Mouse (Mus musculus) urinary bladder, adult 2 months (tissue): Measurements from ENCODE around the gene Ankrd11. TPM values are rescaled to one million over a fixed set of nuclear protein-coding genes. Genes with fewer than 3 reads are reported as not detected.
"Not testable (repeated sequence)": the region's sequence is repeated elsewhere in the genome, so short reads cannot be mapped to it uniquely, and the experiment has no call there.

Experiments used
- DNase-seq: peaks from one replicate; pipeline ENCODE4 v3.0.0; 2022; ENCODE audit warnings: low spot score
- polyA plus RNA-seq: library from polyadenylated mRNA; depleted of rRNA; stranded (reverse); fragments of >200 nt; gene quantifications from 2 replicates; pipeline ENCODE4 v1.2.3, GENCODE M21; 2012; rRNA removed

The Ankrd11 gene
- polyA plus RNA-seq: 37.9 and 57.1 TPM in 2 replicates

DNA sequence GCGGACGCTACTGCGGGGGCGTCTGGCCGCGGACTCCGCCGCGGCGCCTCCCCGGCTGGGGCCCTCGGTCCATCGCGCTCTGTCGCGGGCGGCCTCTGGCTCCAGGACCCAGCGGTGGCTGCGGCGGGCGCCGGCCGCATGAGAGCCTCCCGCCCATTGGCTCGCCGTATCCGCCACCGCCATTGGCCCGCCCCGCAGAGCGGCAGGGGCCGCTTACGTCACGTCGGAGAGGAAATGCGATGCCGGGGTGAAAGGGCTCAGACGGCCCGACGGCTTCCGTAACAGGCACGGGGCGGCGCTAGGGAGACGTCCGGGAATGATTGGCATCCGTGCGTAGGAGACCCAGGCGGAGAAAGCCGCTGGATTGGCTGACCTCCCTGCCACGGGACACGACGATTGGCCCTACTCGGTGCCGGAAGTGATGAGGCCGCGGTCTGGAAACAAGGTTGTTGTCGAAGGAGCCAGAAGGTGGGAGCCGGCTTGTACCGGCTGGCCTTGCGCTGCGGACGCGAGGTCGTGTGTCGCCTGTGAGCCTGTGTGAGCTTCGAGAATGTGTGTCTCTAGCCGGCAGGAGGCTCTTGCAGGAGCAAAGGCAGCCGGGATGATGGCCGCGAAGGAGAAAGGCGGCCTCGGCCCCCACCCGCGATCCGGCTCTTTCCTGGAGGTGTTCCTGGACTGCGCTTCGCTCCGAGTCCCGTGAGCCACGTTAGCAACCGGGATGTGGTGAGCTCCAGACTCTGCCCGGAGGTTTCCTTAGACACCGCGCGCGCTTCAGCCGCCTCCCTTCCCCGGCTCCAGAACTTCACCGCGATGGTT lies at the start of gene Ankrd11:
Gene Ankrd11 (minus strand): TSS at position 120 of the 816 bp plus-strand sequence.
- peak; percentile 99 for DNase-seq

DNA sequence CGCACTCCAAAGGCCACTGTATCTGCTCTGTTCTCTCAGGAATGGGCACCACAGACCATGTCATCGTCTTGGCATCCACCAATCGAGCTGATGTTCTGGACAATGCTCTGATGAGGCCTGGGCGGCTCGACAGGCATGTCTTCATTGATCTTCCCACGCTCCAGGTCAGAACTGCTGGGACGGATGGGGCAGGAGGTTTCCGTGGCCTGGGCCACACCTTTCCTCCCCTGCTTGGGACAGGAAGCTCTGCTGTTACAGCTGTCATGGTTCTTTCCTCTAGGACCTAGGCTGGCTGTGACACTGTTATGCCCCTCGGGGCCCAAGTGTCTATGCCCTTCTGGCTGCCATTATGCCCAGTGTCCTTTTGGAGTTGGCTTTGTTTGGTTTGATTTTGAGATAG lies 45.2 kb upstream of the Ankrd11 start:
- DNase-seq: no peak

DNA sequence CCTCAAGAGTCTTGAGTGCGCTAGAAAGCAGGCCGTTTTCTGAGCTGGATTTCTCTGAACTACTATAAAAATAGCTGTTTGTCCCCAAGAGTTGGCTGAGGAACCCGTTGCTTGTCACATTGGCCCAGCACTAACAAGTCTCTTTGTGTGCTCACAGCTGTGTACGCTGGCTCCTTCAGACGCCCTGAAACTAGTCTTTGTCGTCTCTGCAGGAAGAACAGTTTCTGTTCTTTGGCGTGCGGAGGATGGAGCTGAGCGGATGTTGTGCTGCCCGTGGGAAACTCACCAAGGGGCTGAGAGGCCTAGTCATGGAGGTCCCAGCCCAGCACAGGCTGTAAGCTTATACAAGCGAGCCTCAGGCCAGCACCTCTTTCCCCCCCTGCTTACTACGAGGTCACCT lies 41.5 kb upstream of the Ankrd11 start:
- DNase-seq: no peak

DNA sequence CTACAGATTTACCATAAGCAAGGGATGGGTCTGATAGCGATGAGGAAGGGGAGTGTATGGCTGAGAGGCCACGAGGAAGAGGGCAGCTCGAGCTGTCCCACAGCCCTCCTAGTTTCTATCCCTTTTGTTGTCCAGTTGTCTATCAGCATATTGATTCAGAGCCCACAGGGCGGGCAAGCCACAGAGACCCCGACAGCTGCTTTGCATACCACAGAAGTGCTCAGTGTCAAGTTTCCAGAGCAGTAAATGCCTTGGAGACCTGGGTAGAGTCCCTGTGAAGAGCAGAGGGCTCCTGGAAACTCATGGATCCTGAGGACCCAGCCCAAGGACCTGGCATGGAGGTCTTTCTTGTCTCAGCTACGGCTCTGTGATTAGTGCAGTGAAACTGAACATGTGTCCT lies 40.9 kb upstream of the Ankrd11 start:
- no peak for DNase-seq

DNA sequence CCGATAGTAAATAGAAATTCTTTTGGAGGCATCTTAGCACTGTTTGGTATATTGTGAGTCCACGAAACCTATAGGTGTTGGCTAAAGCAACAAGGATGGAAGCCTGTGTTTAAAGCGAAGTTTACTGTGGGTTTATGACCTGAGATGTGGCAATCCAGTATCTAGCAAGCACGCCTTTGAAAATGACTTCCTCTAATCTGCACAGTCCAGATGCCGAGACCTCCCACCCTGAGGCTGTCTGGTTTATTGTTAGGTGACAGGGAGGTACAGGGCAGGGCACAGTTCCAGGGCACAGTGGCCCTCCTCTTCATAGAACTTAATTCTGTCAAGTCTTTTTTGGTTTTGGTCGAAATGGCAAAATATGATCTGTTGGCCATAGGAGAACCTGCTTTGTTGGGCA lies 35.1 kb upstream of the Ankrd11 start:
- DNase-seq: no peak

DNA sequence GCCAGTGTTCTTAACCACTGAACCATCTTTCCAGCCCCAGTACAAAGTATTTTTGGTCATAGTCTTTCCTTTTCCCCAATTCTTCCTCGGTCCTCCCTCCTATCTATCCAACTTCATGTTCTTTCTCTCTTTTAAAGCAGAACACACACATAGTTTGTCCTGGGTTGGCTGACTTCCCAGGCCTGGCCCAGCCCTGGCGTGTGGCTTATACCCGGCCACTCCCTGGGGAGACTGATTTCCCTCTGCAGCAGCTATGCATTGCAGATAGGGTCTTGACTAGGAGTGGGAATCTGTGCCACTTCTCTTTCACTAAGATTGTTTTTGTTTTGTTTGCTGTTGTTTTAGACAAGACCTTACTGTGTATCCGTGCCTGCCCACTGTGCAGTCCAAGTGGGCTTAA lies 29.1 kb upstream of the Ankrd11 start:
- no peak for DNase-seq

DNA sequence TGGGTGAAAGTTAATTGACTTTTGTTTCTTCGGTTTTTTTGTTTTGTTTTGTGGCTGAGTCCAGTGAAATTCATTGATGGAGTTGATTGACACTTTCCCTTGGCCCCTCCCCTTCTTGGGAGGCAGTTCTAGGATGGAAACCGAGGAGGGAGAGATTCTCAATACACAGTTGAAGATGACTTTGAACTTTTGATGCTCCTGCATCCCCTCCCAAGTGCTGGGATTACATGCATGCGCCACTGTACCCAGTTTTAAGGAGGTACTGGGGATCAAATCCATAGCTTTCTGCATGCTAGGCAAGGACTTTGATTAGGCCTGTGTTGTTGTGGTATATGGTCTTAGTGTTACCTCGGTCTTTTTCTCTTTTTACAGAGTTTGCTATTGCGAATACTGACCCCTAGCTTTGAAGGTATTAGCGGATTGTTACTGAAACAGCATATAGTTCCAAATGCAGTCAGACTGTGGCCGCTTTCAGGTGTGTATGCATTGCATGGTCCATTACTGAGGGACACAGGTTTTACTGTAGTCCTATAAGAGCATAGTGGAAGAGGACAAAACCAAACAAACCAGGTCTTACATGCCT lies 24.1 kb upstream of the Ankrd11 start:
- no peak for DNase-seq

DNA sequence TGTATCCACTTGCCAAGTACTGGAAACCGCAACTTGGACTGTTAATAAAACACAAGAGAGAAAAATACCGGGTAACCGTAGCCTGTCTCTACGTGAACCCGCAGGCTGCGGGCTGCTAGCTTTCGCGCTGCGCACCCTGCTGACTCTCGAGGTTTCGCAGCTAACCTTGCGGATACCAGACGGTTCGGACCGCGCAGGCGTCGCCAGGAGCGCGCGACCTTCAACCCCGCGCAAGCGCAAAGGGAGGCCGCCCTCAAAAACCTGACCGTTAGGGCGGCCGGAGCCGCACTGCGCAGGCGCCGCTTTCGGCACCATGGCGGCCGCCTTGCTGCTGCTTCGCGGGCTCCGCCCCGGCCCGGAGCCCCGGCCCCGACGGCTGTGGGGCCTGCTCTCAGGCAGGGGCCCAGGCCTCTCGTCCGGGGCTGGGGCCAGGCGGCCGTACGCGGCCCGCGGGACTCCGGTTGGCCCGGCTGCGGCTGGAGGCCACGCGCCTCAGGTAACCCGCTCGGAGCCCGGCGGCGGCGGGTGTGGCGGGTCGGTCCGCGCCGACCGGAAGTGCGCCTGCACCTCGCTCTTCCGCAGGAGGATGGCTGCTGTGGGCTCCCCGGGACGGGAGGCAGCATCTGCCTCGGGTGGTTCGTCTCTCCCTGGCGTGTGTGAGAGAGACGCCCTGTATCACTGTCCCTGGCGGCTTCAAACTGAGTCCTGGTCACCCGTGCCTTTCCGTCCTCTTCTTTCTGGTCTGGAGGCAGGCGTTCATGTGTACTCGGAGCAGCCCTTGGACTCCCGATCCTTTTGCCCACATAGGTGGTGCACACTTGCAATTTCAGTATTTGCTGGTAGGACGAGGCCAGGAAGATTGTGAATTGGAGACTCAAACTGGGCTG lies 23.4 kb upstream of the Ankrd11 start:
- DNase-seq: peak; percentile 95

DNA sequence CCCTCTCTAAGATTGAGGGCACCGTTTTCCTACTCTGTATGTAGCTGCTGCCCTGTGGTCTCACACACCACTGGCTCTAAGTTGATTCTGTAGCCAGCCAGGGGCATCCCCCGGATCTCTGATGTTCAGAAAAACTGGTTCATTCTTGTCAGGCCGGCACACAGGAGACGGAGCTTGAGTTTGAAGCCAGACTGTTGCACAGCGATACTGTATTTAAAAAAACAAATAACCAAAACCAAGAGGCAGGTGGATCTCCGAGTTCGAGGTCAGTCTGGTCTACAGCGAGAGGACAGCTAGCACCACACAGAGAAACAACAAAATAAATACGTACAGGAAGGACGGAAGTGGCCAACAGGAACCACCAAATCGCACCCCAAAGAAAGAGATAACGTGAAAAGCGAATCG lies 22.7 kb upstream of the Ankrd11 start:
- no peak for DNase-seq

DNA sequence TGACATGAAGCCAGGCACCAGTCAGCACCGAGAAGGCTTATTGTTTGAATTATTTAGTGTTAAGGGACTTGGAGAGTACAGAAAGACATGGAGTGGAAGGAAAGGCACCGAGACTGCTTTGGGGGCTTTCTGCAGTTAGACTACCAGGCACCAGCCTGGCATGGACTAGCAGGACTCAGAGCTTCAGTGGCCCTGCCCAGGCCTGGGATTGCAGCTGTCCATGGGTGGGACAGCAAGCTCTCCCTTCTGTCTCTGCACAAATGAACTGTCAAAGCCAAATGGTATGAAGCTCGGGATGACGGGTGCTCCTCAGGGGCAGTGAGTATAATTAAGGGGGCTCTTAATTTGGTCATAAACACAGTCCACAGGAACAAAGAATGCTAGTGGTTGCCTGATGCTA lies 22.0 kb upstream of the Ankrd11 start:
- DNase-seq: no peak

DNA sequence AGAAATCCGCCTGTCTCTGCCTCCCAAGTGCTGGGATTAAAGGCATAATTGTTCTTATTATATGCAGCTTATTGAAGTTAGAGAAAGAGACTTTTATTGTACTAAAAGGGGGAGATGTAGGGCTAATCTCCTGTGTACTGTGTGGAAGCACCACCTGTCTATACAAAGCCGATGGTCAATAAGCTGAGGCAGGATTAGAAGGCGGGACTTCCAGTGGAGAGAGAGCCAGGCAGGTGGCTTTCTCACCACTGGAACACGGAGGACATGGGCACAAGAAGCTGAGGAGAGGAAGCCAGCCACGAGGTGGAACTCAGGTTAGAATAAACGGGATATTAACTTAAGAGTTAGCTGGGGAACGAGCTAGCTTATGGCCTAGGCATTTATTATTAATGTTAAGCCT lies 20.6 kb upstream of the Ankrd11 start, which contains the start of gene Spg7:
Gene Spg7 (plus strand): TSS at position 222 of the 400 bp plus-strand sequence.
- DNase-seq: no peak

DNA sequence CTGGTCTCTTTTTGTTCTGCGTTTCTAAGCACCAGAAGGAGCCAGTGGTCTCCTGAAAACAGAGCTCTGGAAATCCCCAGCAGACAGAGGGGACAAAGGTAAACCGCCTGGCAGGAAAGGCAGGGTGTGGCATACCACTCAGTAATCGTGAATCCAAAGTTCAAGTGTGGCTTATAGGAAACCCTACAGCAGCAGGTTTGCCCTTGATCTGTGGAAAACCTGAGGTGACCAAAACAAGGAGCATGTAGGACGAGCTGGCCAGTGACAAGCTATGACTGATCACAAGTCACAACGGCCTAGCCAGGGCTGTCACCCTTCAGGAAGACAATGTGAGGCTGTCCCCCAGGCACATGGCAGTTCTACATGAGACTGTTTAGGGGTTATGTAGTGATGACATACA lies 9.4 kb upstream of the Ankrd11 start:
- DNase-seq: no peak

DNA sequence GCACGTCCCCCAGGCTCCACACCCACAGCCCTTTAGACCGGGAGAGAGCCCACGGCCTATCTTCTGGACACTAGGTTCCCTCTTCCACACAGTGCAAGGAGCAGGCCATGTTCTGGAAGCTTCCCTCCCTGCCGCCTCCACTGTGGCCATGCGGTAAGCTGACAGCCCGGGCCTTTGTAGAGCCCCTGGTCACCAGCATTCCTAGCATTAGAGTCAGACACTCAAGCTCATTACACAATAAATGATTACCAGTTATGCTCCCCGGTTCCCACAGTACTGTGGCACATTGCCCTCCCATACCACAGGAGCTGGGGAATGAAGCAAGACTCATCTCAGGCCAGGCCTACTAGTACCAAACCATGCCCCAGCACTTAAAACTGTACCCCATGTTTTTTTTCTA lies 6.3 kb upstream of the Ankrd11 start:
- no peak for DNase-seq

DNA sequence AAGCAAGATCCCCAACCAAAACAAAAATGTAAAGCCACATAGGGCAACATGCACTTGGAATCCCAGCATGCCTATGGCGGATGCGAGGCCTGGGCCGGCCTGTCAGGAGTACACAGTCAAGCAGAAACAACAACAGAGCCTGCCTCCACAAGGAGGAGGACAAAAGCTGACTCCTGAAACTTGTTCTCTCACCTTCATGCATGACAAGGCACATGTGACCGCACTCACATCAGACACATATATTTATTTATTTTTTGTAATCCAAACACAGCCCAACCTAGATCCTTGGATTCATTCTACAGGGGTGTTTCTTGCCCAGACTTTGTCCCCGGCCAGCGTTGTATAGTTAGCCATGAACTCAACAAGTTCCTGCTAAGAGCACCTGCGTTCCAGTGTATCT lies 5.8 kb upstream of the Ankrd11 start:
- no peak for DNase-seq

DNA sequence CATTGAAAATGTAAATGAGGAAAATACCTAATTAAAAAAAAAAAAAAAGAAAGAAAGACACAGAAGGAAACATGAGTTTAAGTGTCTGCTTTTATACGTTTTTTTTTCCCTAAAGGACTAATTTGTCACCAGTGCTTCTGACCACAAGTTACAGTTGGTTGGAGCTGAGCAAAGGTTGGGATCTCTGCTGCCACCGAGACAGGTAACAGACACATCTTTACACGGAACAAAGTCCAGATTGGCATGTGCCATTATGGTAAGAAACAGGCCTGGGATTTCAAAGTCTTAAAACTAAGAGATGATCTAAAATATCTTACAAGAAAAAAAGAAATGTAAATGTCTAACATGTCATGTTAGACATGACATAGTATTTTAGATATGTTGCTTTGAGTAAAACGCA lies 4.6 kb upstream of the Ankrd11 start:
- no peak for DNase-seq

DNA sequence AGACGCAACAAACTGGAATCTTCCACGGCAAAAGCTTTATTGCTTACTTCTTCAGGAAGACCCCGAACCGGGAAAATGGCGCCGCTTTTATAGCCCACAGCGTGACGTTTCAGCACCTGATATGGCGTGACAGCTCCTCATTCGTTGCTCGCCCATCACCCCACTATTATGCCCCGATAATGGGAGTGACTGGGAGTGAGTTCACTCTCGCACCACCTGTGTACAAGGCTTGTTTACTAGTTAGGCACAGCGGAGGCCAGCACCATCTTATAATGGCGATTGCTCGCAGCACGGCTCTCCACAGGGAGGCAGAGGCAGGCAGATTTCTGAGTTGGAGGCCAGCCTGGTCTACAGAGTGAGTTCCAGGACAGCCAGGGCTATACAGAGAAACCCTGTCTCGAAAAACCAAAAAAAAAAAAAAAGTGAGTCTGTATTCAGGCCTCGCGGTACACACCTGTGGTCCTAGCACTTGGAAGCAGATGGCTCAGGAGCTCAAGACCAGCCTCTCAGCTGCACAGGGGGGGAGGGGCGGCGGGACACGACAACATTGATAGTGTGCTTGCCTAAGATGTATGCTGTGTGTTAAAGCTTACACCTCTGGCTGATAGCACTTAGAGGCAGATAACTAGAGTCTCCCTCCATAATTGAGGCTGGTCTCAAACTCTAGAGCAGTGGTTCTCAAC lies 2.8 kb upstream of the Ankrd11 start:
- DNase-seq: not testable (repeated sequence)

DNA sequence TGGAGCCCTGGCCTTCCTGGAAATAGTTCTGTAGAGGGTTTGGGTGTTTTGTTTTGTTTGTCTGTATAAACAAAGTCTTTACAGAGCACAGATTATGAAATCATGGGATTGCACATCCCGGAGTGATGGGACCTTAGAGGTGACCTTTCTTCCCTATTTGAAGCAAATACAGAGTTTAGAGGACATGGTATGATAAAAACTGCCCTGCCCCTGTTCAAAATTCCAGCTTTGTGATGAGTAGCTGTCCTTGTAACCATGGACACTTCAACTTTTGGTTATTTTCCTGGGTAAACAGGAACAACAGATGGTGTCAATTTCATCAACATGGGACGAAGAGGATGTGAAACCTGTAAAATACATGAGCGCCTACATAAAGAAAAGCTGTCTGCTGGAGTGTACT lies 1.9 kb upstream of the Ankrd11 start:
- DNase-seq: no peak

DNA sequence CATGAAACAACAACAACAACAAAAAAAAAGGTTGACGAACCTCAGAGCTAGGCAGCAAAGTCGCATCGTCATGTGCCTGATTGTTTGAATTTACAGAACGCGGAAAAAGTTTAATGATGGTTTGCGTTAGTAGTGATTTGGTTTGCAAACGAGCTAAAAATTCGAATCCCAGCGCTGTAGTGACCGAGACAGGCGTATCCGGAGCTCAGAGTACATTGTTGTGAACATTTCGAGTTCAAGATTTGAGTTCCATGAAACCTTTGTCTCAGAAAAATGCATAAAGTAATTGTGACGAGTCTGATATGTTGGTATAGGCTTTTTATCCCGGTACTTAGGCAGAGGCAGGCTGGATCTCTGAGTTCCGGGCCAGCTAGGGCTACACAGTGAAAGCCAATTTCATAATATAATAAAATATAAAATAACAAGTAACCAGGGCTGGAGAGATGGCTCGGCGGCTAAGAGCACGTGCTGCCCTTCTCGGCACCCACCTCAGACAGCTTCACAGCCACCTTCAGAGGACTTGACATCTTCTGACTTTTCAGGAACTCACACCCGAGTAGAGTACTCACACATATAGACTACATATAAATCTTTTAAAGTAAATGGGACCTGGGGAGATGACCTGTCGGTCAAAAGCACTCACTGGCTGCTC lies 1.0 kb upstream of the Ankrd11 start:
- DNase-seq: no peak

DNA sequence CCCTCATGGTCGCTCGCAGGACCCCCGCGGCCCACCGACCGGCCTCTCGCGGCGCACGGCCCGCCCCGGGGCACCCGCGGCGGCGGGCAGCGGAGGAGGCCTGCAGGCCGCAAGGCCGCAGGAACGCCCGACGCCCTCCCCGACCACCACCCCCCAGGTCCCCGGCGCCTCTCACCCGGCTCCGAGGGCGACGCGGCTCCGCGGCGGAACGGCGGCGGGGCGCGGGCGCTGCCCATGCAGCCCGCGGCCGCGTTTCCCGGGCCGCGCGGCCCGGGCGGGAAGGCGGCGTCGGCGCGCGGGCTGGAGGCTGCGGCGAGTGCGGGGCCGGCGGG lies 337 bp downstream of the Ankrd11 start:
- no peak for DNase-seq

DNA sequence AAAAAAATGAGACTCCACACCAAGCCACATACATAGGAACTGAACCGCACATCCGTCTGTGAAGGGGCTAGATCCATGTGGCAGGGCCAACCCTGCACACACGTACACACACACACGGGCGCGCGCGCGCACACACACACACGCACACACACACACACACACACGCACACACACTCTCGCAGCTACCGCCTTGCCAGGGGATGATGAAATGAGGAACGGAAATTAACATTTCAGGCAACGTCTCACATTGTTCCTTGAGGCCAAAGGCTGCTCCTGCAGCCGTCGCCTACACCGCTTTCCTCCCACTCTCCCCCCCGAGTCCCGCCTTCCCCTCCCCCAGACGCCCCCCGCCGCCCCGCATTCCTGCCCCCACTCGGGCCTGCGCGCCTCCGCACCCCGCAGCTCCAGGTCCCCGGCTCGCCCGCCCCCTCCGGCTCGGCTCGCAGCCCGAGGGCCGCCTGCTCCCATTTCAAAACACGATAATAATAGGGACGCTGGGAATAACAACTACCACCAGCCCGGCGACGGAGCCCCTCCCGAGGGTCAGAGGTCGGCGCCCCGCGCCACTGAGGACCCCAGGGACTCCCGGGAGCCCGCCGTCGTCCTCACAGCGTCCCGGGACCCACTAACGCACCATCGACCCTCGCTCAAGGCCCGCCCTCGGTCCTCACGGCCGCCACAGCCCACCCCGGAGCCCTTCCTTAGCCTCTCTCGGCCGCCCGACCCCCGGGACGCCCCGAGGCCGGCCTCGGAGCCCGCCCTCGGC lies 886 bp downstream of the Ankrd11 start:
- peak; percentile 53 for DNase-seq
